Mouse (Mus musculus) embryonic facial prominence, embryonic 11.5 days (tissue): ENCODE measurements around the gene Myof. TPM values are rescaled to one million over a fixed set of nuclear protein-coding genes. Genes with fewer than 3 reads are reported as not detected.

ENCODE experiments used
- ATAC-seq: fragments of 200-750 bp; cut with Nextera tagmentation; replicated peaks from 2 replicates; pipeline ENCODE4 v1.8.0; 2017; ENCODE audit warnings: low read depth; ENCODE audit not compliant: insufficient number of reproducible peaks, low FRiP score, low TSS enrichment
- DNase-seq: peaks from one replicate; pipeline ENCODE4 v3.0.0-alpha.2; 2015; ENCODE audit warnings: low spot score
- H3K27ac ChIP-seq: fragments of 300-500 bp; sonication (generic); replicated peaks from 2 replicates; pipeline ENCODE4 v1.5.1; 2014; ENCODE audit warnings: mild to moderate bottlenecking, low read depth, low read length, control low read depth
- H3K27me3 ChIP-seq: fragments of 300-500 bp; sonication (generic); 2 replicates; pipeline ENCODE4 v1.6.1; 2014; ENCODE audit warnings: mild to moderate bottlenecking, low read length, moderate library complexity, mixed read lengths; ENCODE audit not compliant: control insufficient read depth, insufficient read depth
- H3K36me3 ChIP-seq: fragments of 300-500 bp; sonication (generic); replicated peaks from 2 replicates; pipeline ENCODE4 v1.6.1; 2014; ENCODE audit warnings: low read depth, mild to moderate bottlenecking, low read length, moderate library complexity, mixed read lengths; ENCODE audit not compliant: control insufficient read depth, insufficient read depth
- H3K4me1 ChIP-seq: fragments of 300-500 bp; sonication (generic); 2 replicates; pipeline ENCODE4 v1.6.1; 2014; ENCODE audit warnings: low read length, mixed read lengths; ENCODE audit not compliant: control insufficient read depth, insufficient read depth
- H3K4me2 ChIP-seq: fragments of 300-500 bp; sonication (generic); 2 replicates; pipeline ENCODE4 v1.6.1; 2014; ENCODE audit warnings: low read depth, mild to moderate bottlenecking, control low read depth, low read length, moderate library complexity
- H3K4me3 ChIP-seq: fragments of 300-500 bp; sonication (generic); 2 replicates; pipeline ENCODE4 v1.5.1; 2014; ENCODE audit warnings: low read depth, low read length, control low read depth
- H3K9ac ChIP-seq: fragments of 300-500 bp; sonication (generic); replicated peaks from 2 replicates; pipeline ENCODE4 v1.6.1; 2014; ENCODE audit warnings: mild to moderate bottlenecking, control low read depth, low read length
- H3K9me3 ChIP-seq: fragments of 300-500 bp; sonication (generic); replicated peaks from 2 replicates; pipeline ENCODE4 v1.6.1; 2016; ENCODE audit warnings: mild to moderate bottlenecking, low read length, inconsistent platforms, mixed read lengths; ENCODE audit not compliant: control insufficient read depth
- WGBS: fragments of 180-500 bp; shearing (Covaris S2); extraction: QIAGEN DNeasy Blood & Tissue Kit; methylation state at CpG from one replicate; pipeline ENCODE4 v1.1.7; 2014; 5-methylcytosine and 5-hydroxymethylcytosine counted together
- polyA plus RNA-seq: library from polyadenylated mRNA; unstranded; fragments of >200 nt; fragmentation: Nextera tagmentation; extraction: Ambion mirVana; gene quantifications from 2 replicates; pipeline ENCODE4 v1.2.1, GENCODE M21; 2014

Gene Myof
- polyA plus RNA-seq, 1 experiment from 2014 or later, result 8.0 TPM

DNA sequence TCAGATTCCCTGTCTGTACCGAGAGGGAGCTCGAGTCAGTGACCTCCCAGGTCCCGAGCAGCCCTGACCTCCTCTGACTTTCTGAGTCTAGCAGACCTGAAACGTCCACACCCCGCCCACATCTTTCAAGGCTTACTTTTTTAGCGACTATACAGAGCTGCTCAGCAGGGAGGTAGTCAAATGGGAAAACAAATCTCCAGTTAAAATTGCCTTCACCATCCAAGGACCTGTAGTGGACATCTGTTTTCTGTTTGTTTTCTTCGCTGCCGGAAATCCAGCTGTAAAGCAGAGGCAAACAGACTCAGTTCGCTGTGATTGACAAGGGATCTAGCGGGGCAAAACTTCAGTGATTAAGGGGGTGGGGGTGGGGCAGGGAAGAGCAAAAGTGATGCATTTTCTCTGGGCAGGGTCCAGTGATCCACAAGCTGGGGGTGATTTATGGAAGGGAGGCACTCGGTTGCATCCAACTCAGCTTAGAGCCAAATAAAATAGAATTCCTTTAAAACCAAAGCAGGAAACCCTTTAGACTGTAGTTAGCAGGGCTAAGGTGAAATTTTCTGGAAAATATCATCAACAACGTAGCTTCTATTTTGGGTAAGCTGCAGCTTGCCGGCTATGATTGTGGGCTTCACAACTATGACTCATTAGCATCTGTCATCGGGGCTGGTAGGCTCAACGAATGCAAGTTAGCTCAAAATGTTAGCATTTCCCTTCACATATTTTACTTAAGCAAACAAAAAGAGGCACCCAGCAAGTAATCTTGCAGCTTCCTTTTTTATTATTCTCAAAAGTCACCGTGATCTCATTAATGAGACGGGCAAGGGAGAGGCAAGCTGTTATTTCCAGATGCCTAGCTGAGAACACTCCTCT, 135.7 kb downstream of the Myof start:
- no peak overlapping the region for H3K4me2 ChIP-seq
- peak; percentile 77 for DNase-seq
- ATAC-seq, result no peak; the same call in 1 of the 2 replicates

GRCm38 (mm10) chr19:37906916-37907315, 136.5 kb downstream of the Myof start:
- H3K9ac ChIP-seq, result no peak overlapping the region
- DNase-seq (peak; percentile 13), ATAC-seq (no peak)
- H3K9me3 ChIP-seq, result no peaks in the 10 kb centered on the region
- H3K4me2 ChIP-seq, result no peak overlapping the region
- no peaks in the 10 kb centered on the region for H3K36me3 ChIP-seq
- peaks cover 2% of the 10 kb centered on the region; the same call in 1 of the 2 replicates for H3K4me1 ChIP-seq
- H3K4me3 ChIP-seq, result no peak overlapping the region
- 32% methylated on average over 3 of the region's 3 CpGs for WGBS
- H3K27me3 ChIP-seq, result no peaks in the 10 kb centered on the region
- H3K27ac ChIP-seq, result peak overlapping the region; percentile 36; the same call in 1 of the 2 replicates

More for the DNA sequence above, 135.7 kb downstream of the Myof start:
- WGBS, result 19% methylated on average over 17 of the region's 17 CpGs
- H3K4me1 ChIP-seq, result peaks cover 2% of the 10 kb centered on the region; the same call in 1 of the 2 replicates
- no peaks in the 10 kb centered on the region for H3K9me3 ChIP-seq
- no peak overlapping the region for H3K9ac ChIP-seq
- H3K36me3 ChIP-seq, result no peaks in the 10 kb centered on the region
- H3K27ac ChIP-seq, result peak overlapping the region; percentile 36; the same call in 1 of the 2 replicates
- no peaks in the 10 kb centered on the region for H3K27me3 ChIP-seq
- no peak overlapping the region for H3K4me3 ChIP-seq

DNA sequence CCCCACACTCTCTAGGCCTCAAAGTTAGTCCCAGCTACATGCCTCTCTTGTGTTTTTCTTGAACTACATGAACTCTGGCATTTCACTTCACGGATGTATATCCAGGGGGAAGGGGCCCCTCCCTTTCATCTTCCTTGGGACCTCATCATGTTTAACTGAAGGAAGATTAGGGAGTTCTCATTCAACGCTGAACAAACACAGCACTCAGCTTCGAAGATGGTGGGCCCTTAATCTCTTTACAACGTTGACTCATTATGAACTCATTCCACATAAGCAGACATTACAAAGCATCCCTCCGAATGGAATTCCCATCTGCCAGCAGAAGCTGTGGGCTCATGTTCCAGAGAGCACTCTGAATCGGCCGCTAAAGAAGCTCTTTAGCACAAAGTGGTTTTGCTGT, 147.3 kb downstream of the Myof start:
- H3K4me3 ChIP-seq, result no peak overlapping the region
- H3K4me1 ChIP-seq, result no peaks in the 10 kb centered on the region
- no peak for DNase-seq
- H3K9me3 ChIP-seq, result no peaks in the 10 kb centered on the region
- no peak overlapping the region for H3K27ac ChIP-seq
- H3K4me2 ChIP-seq, result no peak overlapping the region
- H3K9ac ChIP-seq, result no peak overlapping the region
- ATAC-seq, result no peak
- no peaks in the 10 kb centered on the region for H3K27me3 ChIP-seq
- no peaks in the 10 kb centered on the region for H3K36me3 ChIP-seq
- WGBS, result 50% methylated on average over 7 of the region's 7 CpGs

DNA sequence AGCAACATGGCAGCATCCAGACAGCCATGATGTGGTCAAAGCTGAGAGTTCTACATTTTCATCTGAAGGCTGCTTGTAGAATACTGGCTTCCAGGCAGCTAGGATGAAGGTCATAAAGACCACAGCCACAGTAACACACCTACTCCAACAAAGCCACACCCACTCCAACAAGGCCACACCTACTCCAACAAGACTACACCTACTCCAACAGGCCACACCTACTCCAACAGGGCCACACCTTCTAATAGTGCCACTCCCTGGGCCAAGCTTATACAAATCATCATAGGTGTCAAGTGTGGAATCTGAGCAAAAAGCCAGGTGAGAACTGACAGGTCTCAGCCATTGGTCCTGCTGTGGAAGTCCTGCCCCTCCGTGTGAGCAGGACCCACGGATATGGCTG, 152.4 kb downstream of the Myof start:
- H3K27me3 ChIP-seq, result no peaks in the 10 kb centered on the region
- no peak for ATAC-seq

DNA sequence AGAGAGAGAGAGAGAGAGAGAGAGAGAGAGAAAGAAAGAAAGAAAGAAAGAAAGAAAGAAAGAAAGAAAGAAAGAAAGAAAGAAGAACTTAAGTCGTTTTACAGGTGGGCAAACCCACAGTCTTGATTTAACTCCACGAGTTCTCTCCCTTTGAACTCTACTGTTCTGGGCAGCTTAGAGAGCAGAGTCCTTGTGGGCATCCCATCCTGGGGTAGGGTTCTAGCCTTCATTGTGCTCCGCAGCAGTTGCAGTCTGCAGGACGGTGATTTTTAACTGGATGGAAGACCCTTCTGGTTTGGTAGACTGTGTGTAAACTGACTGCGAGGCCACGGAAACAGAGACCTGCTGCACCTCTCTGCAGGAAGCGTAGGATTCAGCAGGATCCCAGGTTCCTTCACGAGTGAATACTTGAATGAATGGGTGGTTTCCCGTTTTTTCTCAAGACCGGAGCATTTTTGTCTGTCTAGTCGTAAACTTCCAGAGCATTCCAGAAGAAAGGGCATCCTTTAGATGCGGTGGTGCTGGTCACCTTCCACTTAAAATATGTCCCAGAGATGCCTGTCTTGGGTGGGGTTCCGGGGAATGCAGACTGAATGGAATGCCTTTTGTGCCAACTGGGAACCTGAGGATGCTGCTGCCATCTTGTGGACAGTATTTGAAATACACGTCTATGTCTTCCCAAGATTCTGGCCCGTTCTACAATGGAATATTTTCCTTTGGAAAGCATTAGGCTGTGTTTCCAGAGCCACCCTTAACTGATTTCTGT, 156.8 kb downstream of the Myof start:
- H3K9ac ChIP-seq, result no peak overlapping the region
- H3K27me3 ChIP-seq, result no peaks in the 10 kb centered on the region
- no peak overlapping the region for H3K27ac ChIP-seq

More for the DNA sequence above, 152.4 kb downstream of the Myof start:
- DNase-seq, result no peak
- Histone ChIP-seq H3K9me3 (no peaks in the 10 kb centered on the region), H3K4me3 (no peak overlapping the region), H3K9ac (no peak overlapping the region), H3K36me3 (no peaks in the 10 kb centered on the region), H3K4me1 (no peaks in the 10 kb centered on the region), H3K27ac (no peak overlapping the region), H3K4me2 (no peak overlapping the region)
- 86% methylated on average over 2 of the region's 2 CpGs for WGBS

GRCm38 (mm10) chr19:37881431-37882081, 161.8 kb downstream of the Myof start:
- ATAC-seq, result no peak
- H3K27ac ChIP-seq, result no peak overlapping the region
- H3K4me1 ChIP-seq, result no peaks in the 10 kb centered on the region
- no peak overlapping the region for H3K9ac ChIP-seq
- peaks cover 15% of the 10 kb centered on the region for H3K27me3 ChIP-seq
- H3K4me3 ChIP-seq, result no peak overlapping the region
- peak; percentile 48 for DNase-seq
- no peak overlapping the region for H3K4me2 ChIP-seq
- H3K9me3 ChIP-seq, result no peaks in the 10 kb centered on the region
- no peaks in the 10 kb centered on the region for H3K36me3 ChIP-seq
- WGBS, result 6% methylated on average over 9 of the region's 9 CpGs

More for the DNA sequence above, 156.8 kb downstream of the Myof start:
- Histone ChIP-seq H3K4me3 (no peak overlapping the region), H3K4me2 (peak overlapping the region; percentile 27; the same call in 1 of the 2 replicates), H3K9me3 (no peaks in the 10 kb centered on the region), H3K4me1 (no peaks in the 10 kb centered on the region), H3K36me3 (no peaks in the 10 kb centered on the region)
- peak; percentile 90 for DNase-seq
- 13% methylated on average over 15 of the region's 15 CpGs for WGBS
- no peak for ATAC-seq

- ATAC-seq (no peak), DNase-seq (peak; percentile 17)
- Histone ChIP-seq H3K9me3 (no peaks in the 10 kb centered on the region), H3K4me2 (peak overlapping the region; percentile 15; the same call in 1 of the 2 replicates), H3K4me3 (no peak overlapping the region), H3K27ac (no peak overlapping the region), H3K36me3 (no peaks in the 10 kb centered on the region), H3K27me3 (peaks cover 15% of the 10 kb centered on the region), H3K4me1 (no peaks in the 10 kb centered on the region), H3K9ac (no peak overlapping the region)
- 6% methylated on average over 20 of the region's 20 CpGs for WGBS
Measured at GRCm38 (mm10) chr19:37877511-37878167, 165.7 kb downstream of the Myof start.
